Mouse (Mus musculus): Measurements from ENCODE around the gene Tmem212. TPM values are rescaled to one million over a fixed set of nuclear protein-coding genes. Genes with fewer than 3 reads are reported as not detected.

Gene Tmem212
- polyA plus RNA-seq, 1 experiment from 2014 or later, result not detected

GRCm38 (mm10) chr3:27858441-27859115, 37.6 kb downstream of the Tmem212 start:
- peak overlapping the region; percentile 39 for H3K27ac ChIP-seq (ENCODE audit: low read length)
- 24% methylated on average over 5 of the region's 5 CpGs for WGBS
- no peaks in the 10 kb centered on the region for H3K9me3 ChIP-seq (ENCODE audit: control insufficient read depth, low read length)
- peak overlapping the region; percentile 23 for H3K4me3 ChIP-seq (ENCODE audit: low read length)
- peak overlapping the region; percentile 30 for H3K4me2 ChIP-seq (ENCODE audit: low read depth, low read length)
- peaks cover 30% of the 10 kb centered on the region for H3K4me1 ChIP-seq (ENCODE audit: control insufficient read depth, insufficient read depth, low read length)
- ATAC-seq, result no peak
- H3K36me3 ChIP-seq (ENCODE audit: control insufficient read depth, insufficient read depth, low read length), result no peaks in the 10 kb centered on the region
- H3K9ac ChIP-seq (ENCODE audit: low read depth, low read length), result 0 out of 2 replicates have a peak overlapping the region, but pooled peaks have one; percentile 20
- no peaks in the 10 kb centered on the region for H3K27me3 ChIP-seq (replicated peaks; ENCODE audit: control insufficient read depth, insufficient read depth, low read length)

- no peak overlapping the region for H3K4me2 ChIP-seq (ENCODE audit: low read depth, low read length)
- no peaks in the 10 kb centered on the region for H3K9me3 ChIP-seq (ENCODE audit: control insufficient read depth, low read length)
- no peaks in the 10 kb centered on the region for H3K36me3 ChIP-seq (ENCODE audit: control insufficient read depth, insufficient read depth, low read length)
- no peak for ATAC-seq
- 72% methylated on average over 2 of the region's 2 CpGs for WGBS
- no peak overlapping the region for H3K4me3 ChIP-seq (ENCODE audit: low read length)
- H3K27ac ChIP-seq (ENCODE audit: low read length), result no peak overlapping the region
- H3K9ac ChIP-seq (ENCODE audit: low read depth, low read length), result no peak overlapping the region
- H3K4me1 ChIP-seq (ENCODE audit: control insufficient read depth, insufficient read depth, low read length), result peaks cover 14% of the 10 kb centered on the region
- no peaks in the 10 kb centered on the region for H3K27me3 ChIP-seq (replicated peaks; ENCODE audit: control insufficient read depth, insufficient read depth, low read length)
Measured at GRCm38 (mm10) chr3:27856288-27856687, 39.9 kb downstream of the Tmem212 start.

- 66% methylated on average over 5 of the region's 5 CpGs for WGBS
- H3K4me2 ChIP-seq (ENCODE audit: low read depth, low read length), result no peak overlapping the region
- peaks cover 14% of the 10 kb centered on the region for H3K4me1 ChIP-seq (ENCODE audit: control insufficient read depth, insufficient read depth, low read length)
- no peaks in the 10 kb centered on the region for H3K27me3 ChIP-seq (replicated peaks; ENCODE audit: control insufficient read depth, insufficient read depth, low read length)
- no peak for ATAC-seq
- H3K27ac ChIP-seq (ENCODE audit: low read length), result no peak overlapping the region
- no peaks in the 10 kb centered on the region for H3K36me3 ChIP-seq (ENCODE audit: control insufficient read depth, insufficient read depth, low read length)
- no peaks in the 10 kb centered on the region for H3K9me3 ChIP-seq (ENCODE audit: control insufficient read depth, low read length)
- H3K4me3 ChIP-seq (ENCODE audit: low read length), result no peak overlapping the region
- no peak overlapping the region for H3K9ac ChIP-seq (ENCODE audit: low read depth, low read length)
Measured at GRCm38 (mm10) chr3:27854431-27855180, 41.6 kb downstream of the Tmem212 start.

GRCm38 (mm10) chr3:27843266-27843665, 52.9 kb downstream of the Tmem212 start:
- Histone ChIP-seq H3K36me3 (ENCODE audit: control insufficient read depth, insufficient read depth, low read length) (no peaks in the 10 kb centered on the region), H3K27me3 (replicated peaks; ENCODE audit: control insufficient read depth, insufficient read depth, low read length) (no peaks in the 10 kb centered on the region), H3K4me3 (ENCODE audit: low read length) (no peak overlapping the region), H3K4me2 (ENCODE audit: low read depth, low read length) (no peak overlapping the region), H3K9ac (ENCODE audit: low read depth, low read length) (no peak overlapping the region), H3K27ac (ENCODE audit: low read length) (no peak overlapping the region), H3K9me3 (ENCODE audit: control insufficient read depth, low read length) (no peaks in the 10 kb centered on the region), H3K4me1 (ENCODE audit: control insufficient read depth, insufficient read depth, low read length) (no peaks in the 10 kb centered on the region)
- no peak for ATAC-seq
- 84% methylated on average over 5 of the region's 5 CpGs for WGBS

- H3K4me1 ChIP-seq (ENCODE audit: control insufficient read depth, insufficient read depth, low read length), result no peaks in the 10 kb centered on the region
- H3K27ac ChIP-seq (ENCODE audit: low read length), result no peak overlapping the region
- ATAC-seq, result no peak
- WGBS, result 75% methylated on average over 5 of the region's 5 CpGs
- no peak overlapping the region for H3K4me3 ChIP-seq (ENCODE audit: low read length)
- no peak overlapping the region for H3K9ac ChIP-seq (ENCODE audit: low read depth, low read length)
- H3K27me3 ChIP-seq (replicated peaks; ENCODE audit: control insufficient read depth, insufficient read depth, low read length), result no peaks in the 10 kb centered on the region
- no peaks in the 10 kb centered on the region for H3K9me3 ChIP-seq (ENCODE audit: control insufficient read depth, low read length)
- no peak overlapping the region for H3K4me2 ChIP-seq (ENCODE audit: low read depth, low read length)
- no peaks in the 10 kb centered on the region for H3K36me3 ChIP-seq (ENCODE audit: control insufficient read depth, insufficient read depth, low read length)
Measured at GRCm38 (mm10) chr3:27842856-27843255, 53.3 kb downstream of the Tmem212 start.

- Histone ChIP-seq H3K36me3 (ENCODE audit: control insufficient read depth, insufficient read depth, low read length) (no peaks in the 10 kb centered on the region), H3K4me3 (ENCODE audit: low read length) (no peak overlapping the region), H3K9me3 (ENCODE audit: control insufficient read depth, low read length) (no peaks in the 10 kb centered on the region), H3K4me1 (ENCODE audit: control insufficient read depth, insufficient read depth, low read length) (no peaks in the 10 kb centered on the region), H3K4me2 (ENCODE audit: low read depth, low read length) (no peak overlapping the region), H3K27ac (ENCODE audit: low read length) (no peak overlapping the region), H3K27me3 (replicated peaks; ENCODE audit: control insufficient read depth, insufficient read depth, low read length) (no peaks in the 10 kb centered on the region), H3K9ac (ENCODE audit: low read depth, low read length) (no peak overlapping the region)
- ATAC-seq, result no peak
- WGBS, result 50% methylated on average over 9 of the region's 9 CpGs
Measured at GRCm38 (mm10) chr3:27840311-27840710, 55.9 kb downstream of the Tmem212 start.

- Histone ChIP-seq H3K9me3 (ENCODE audit: control insufficient read depth, low read length) (no peaks in the 10 kb centered on the region), H3K27me3 (replicated peaks; ENCODE audit: control insufficient read depth, insufficient read depth, low read length) (no peaks in the 10 kb centered on the region), H3K4me2 (ENCODE audit: low read depth, low read length) (no peak overlapping the region), H3K4me1 (ENCODE audit: control insufficient read depth, insufficient read depth, low read length) (no peaks in the 10 kb centered on the region), H3K27ac (ENCODE audit: low read length) (no peak overlapping the region), H3K4me3 (ENCODE audit: low read length) (no peak overlapping the region), H3K9ac (ENCODE audit: low read depth, low read length) (no peak overlapping the region), H3K36me3 (ENCODE audit: control insufficient read depth, insufficient read depth, low read length) (no peaks in the 10 kb centered on the region)
- no peak for ATAC-seq
- WGBS, result 43% methylated on average over 3 of the region's 3 CpGs
Measured at GRCm38 (mm10) chr3:27839795-27840194, 56.4 kb downstream of the Tmem212 start.

- Histone ChIP-seq H3K27me3 (replicated peaks; ENCODE audit: control insufficient read depth, insufficient read depth, low read length) (no peaks in the 10 kb centered on the region), H3K36me3 (ENCODE audit: control insufficient read depth, insufficient read depth, low read length) (no peaks in the 10 kb centered on the region), H3K4me3 (ENCODE audit: low read length) (no peak overlapping the region)
Measured at GRCm38 (mm10) chr3:27839231-27839630, 56.9 kb downstream of the Tmem212 start.

GRCm38 (mm10) chr3:27836297-27836696, 59.9 kb downstream of the Tmem212 start:
- Histone ChIP-seq H3K4me1 (ENCODE audit: control insufficient read depth, insufficient read depth, low read length) (no peaks in the 10 kb centered on the region), H3K27ac (ENCODE audit: low read length) (no peak overlapping the region), H3K9ac (ENCODE audit: low read depth, low read length) (no peak overlapping the region), H3K9me3 (ENCODE audit: control insufficient read depth, low read length) (no peaks in the 10 kb centered on the region), H3K4me2 (ENCODE audit: low read depth, low read length) (no peak overlapping the region), H3K4me3 (ENCODE audit: low read length) (no peak overlapping the region), H3K27me3 (replicated peaks; ENCODE audit: control insufficient read depth, insufficient read depth, low read length) (no peaks in the 10 kb centered on the region), H3K36me3 (ENCODE audit: control insufficient read depth, insufficient read depth, low read length) (no peaks in the 10 kb centered on the region)
- no peak for ATAC-seq
- 82% methylated on average over 3 of the region's 3 CpGs for WGBS

More at GRCm38 (mm10) chr3:27839231-27839630, 56.9 kb downstream of the Tmem212 start:
- 75% methylated on average over 9 of the region's 9 CpGs for WGBS
- Histone ChIP-seq H3K9me3 (ENCODE audit: control insufficient read depth, low read length) (no peaks in the 10 kb centered on the region), H3K4me1 (ENCODE audit: control insufficient read depth, insufficient read depth, low read length) (no peaks in the 10 kb centered on the region), H3K4me2 (ENCODE audit: low read depth, low read length) (no peak overlapping the region), H3K27ac (ENCODE audit: low read length) (no peak overlapping the region), H3K9ac (ENCODE audit: low read depth, low read length) (no peak overlapping the region)
- ATAC-seq, result no peak
